Mouse (Mus musculus): Measurements from ENCODE around the gene Fap. TPM values are rescaled to one million over a fixed set of nuclear protein-coding genes. Genes with fewer than 3 reads are reported as not detected.

Gene Fap
- polyA plus RNA-seq, 1 experiment from 2014 or later: 0.34 TPM

DNA sequence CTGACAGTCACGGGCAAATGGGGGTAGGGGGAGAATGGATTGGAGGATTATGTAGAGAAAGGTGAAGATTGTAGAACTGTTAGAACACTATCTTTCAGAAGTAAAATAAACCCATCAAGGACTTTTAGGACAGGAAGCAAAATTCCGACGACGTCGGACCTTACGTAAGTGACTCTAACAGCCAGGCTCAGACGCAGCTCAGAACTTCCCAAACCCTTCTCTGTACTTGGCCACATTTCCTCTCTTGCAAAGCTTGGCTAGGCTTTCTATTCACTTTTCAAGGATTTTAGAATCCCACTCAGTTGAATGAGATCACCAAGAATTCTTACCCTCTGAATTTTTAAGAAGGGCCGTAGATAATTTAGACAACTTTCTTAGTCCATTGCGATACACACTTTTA, 17.5 kb downstream of the Fap start:
- Histone ChIP-seq H3K4me3 (ENCODE audit: low read depth, low read length) (no peak overlapping the region), H3K27ac (ENCODE audit: low read length) (no peak overlapping the region), H3K4me1 (ENCODE audit: control insufficient read depth, low read depth, low read length) (no peaks in the 10 kb centered on the region), H3K4me2 (ENCODE audit: low read depth, low read length) (no peak overlapping the region), H3K9ac (ENCODE audit: low read depth, low read length) (no peak overlapping the region), H3K27me3 (ENCODE audit: control insufficient read depth, insufficient read depth, low read depth, low read length) (no peaks in the 10 kb centered on the region), H3K9me3 (replicated peaks; ENCODE audit: control insufficient read depth, low read length) (peaks cover 2% of the 10 kb centered on the region; the same call in 1 of the 2 replicates), H3K36me3 (ENCODE audit: control insufficient read depth, insufficient read depth) (no peaks in the 10 kb centered on the region)
- ATAC-seq (ENCODE audit: low read depth): no peak
- 83% methylated on average over 9 of the region's 9 CpGs for WGBS (ENCODE audit: insufficient replicate concordance)

DNA sequence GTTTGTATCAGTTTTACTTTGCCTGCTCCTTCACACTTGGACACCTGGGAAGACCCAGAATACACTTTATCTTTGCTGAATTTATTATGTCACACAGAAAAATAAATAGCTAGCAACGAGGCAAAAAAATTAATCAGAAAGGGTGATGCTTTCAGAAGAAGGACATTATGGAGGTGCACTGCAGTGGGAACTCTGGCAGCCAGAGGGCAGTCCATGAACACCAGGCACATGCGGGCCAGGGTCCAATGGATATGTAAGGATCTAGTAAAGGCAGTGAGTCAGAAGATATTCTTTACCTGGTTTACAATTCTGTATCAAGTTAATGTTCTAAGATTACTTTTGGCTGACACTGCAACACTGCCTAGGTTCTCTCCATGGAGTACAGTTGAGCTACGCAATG, 24.2 kb downstream of the Fap start:
- no peak for ATAC-seq (ENCODE audit: low read depth)
- H3K4me3 ChIP-seq (ENCODE audit: low read depth, low read length): no peak overlapping the region
- H3K9ac ChIP-seq (ENCODE audit: low read depth, low read length): no peak overlapping the region
- no peaks in the 10 kb centered on the region for H3K36me3 ChIP-seq (ENCODE audit: control insufficient read depth, insufficient read depth)
- 67% methylated on average over 3 of the region's 3 CpGs for WGBS (ENCODE audit: insufficient replicate concordance)
- no peaks in the 10 kb centered on the region for H3K4me1 ChIP-seq (ENCODE audit: control insufficient read depth, low read depth, low read length)
- H3K4me2 ChIP-seq (ENCODE audit: low read depth, low read length): no peak overlapping the region
- no peaks in the 10 kb centered on the region for H3K27me3 ChIP-seq (ENCODE audit: control insufficient read depth, insufficient read depth, low read depth, low read length)
- H3K9me3 ChIP-seq (replicated peaks; ENCODE audit: control insufficient read depth, low read length): no peaks in the 10 kb centered on the region
- H3K27ac ChIP-seq (ENCODE audit: low read length): no peak overlapping the region

DNA sequence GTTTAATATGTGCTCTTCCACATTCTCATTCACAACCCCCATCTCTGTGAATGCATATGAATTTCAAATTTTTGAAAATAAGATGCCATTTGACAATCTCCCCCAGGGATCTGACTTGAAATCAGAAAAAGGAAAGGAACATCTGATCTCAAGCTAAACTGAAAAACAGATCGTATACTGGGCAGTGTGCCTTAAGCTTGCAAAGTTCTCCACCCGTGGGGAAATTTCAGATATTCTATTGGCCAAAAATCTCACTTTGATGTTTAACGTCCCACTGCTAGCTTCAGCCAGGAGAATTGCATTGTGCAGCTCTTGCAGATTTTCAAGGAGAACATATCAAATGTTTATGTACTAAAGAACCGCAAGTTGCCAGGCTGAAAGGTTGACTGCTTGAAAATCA, 24.7 kb downstream of the Fap start:
- no peaks in the 10 kb centered on the region for H3K36me3 ChIP-seq (ENCODE audit: control insufficient read depth, insufficient read depth)
- H3K4me1 ChIP-seq (ENCODE audit: control insufficient read depth, low read depth, low read length): no peaks in the 10 kb centered on the region
- H3K4me3 ChIP-seq (ENCODE audit: low read depth, low read length): no peak overlapping the region
- no peak overlapping the region for H3K27ac ChIP-seq (ENCODE audit: low read length)
- no peaks in the 10 kb centered on the region for H3K9me3 ChIP-seq (replicated peaks; ENCODE audit: control insufficient read depth, low read length)
- H3K9ac ChIP-seq (ENCODE audit: low read depth, low read length): no peak overlapping the region
- no peak for ATAC-seq (ENCODE audit: low read depth)
- H3K4me2 ChIP-seq (ENCODE audit: low read depth, low read length): no peak overlapping the region
- 64% methylated on average over 4 of the region's 4 CpGs for WGBS (ENCODE audit: insufficient replicate concordance)
- H3K27me3 ChIP-seq (ENCODE audit: control insufficient read depth, insufficient read depth, low read depth, low read length): no peaks in the 10 kb centered on the region

DNA sequence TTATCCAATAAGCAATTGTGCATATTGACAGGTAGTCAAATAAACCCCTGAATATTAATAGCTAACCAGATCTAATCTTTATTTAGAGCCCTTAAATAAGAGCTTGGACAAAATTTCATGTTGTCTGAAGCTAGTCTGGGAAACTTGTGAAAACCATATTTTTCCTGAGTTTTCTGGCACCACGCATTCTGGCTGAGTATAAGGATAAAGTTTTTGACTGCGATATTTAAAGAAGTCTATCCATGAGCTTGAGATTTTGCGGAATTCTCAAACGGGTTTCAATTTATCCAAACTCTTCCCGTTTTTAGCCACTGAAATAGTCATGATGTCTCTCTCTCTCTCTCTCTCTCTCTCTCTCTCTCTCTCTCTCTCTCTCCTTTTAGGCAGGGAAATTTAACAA, 25.8 kb downstream of the Fap start:
- H3K27ac ChIP-seq (ENCODE audit: low read length): no peak overlapping the region
- WGBS (ENCODE audit: insufficient replicate concordance): 71% methylated on average over 5 of the region's 5 CpGs
- no peaks in the 10 kb centered on the region for H3K36me3 ChIP-seq (ENCODE audit: control insufficient read depth, insufficient read depth)
- H3K4me1 ChIP-seq (ENCODE audit: control insufficient read depth, low read depth, low read length): no peaks in the 10 kb centered on the region
- H3K9me3 ChIP-seq (replicated peaks; ENCODE audit: control insufficient read depth, low read length): no peaks in the 10 kb centered on the region
- no peak overlapping the region for H3K4me2 ChIP-seq (ENCODE audit: low read depth, low read length)
- no peak overlapping the region for H3K4me3 ChIP-seq (ENCODE audit: low read depth, low read length)
- H3K27me3 ChIP-seq (ENCODE audit: control insufficient read depth, insufficient read depth, low read depth, low read length): no peaks in the 10 kb centered on the region
- ATAC-seq (ENCODE audit: low read depth): no peak
- no peak overlapping the region for H3K9ac ChIP-seq (ENCODE audit: low read depth, low read length)

DNA sequence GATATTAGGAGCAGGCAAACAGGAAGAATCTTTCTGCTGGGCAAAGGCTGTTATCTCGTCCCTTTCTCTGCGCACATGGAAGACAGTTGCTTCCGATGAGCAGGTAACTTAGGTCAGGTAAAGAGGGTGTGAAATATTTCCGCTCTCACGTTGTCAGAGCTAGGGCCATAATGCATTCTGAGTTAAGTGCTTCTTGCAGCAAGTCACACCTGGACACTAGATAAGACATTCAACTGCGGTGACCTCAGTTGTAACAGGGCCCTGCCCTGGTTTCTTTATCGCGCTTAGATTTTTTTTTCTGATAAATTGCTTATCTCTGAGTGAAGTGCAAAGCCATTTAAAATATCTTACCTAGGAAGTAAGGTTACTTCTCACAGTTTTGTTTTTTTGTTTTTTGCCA, 38.4 kb downstream of the Fap start:
- Histone ChIP-seq H3K27ac (ENCODE audit: low read length) (no peak overlapping the region), H3K4me2 (ENCODE audit: low read depth, low read length) (no peak overlapping the region), H3K9ac (ENCODE audit: low read depth, low read length) (no peak overlapping the region), H3K36me3 (ENCODE audit: control insufficient read depth, insufficient read depth) (no peaks in the 10 kb centered on the region), H3K27me3 (ENCODE audit: control insufficient read depth, insufficient read depth, low read depth, low read length) (no peaks in the 10 kb centered on the region), H3K4me1 (ENCODE audit: control insufficient read depth, low read depth, low read length) (no peaks in the 10 kb centered on the region), H3K9me3 (replicated peaks; ENCODE audit: control insufficient read depth, low read length) (no peaks in the 10 kb centered on the region), H3K4me3 (ENCODE audit: low read depth, low read length) (no peak overlapping the region)
- ATAC-seq (ENCODE audit: low read depth): no peak
- 60% methylated on average over 8 of the region's 8 CpGs for WGBS (ENCODE audit: insufficient replicate concordance)

DNA sequence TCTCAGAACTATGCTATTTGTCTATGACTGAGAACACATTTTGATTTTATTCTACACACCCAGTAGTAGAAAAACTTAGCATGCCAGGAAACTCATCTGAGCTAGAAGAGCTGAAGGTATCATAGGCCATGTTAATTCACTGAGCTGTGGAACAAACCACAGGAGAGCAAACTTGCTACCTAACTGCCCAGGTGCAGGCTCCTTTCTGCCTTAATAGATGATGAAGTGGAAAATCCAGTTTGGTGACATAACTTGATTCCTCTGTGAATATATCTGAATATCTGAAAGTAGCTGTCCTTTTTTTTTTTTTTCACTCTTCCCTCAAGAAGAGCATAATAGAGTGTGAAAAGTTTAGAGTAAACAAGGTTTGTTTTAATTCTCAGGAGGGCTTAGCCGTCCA, 42.8 kb downstream of the Fap start:
- no peak overlapping the region for H3K27ac ChIP-seq (ENCODE audit: low read length)
- WGBS (ENCODE audit: insufficient replicate concordance): 36% methylated on average over 1 of the region's 1 CpGs
- H3K4me3 ChIP-seq (ENCODE audit: low read depth, low read length): no peak overlapping the region
- no peaks in the 10 kb centered on the region for H3K36me3 ChIP-seq (ENCODE audit: control insufficient read depth, insufficient read depth)
- H3K4me1 ChIP-seq (ENCODE audit: control insufficient read depth, low read depth, low read length): no peaks in the 10 kb centered on the region; the same call in 1 of the 2 replicates
- no peak for ATAC-seq (ENCODE audit: low read depth)
- H3K9me3 ChIP-seq (replicated peaks; ENCODE audit: control insufficient read depth, low read length): no peaks in the 10 kb centered on the region
- no peak overlapping the region for H3K9ac ChIP-seq (ENCODE audit: low read depth, low read length)
- no peak overlapping the region for H3K4me2 ChIP-seq (ENCODE audit: low read depth, low read length)
- H3K27me3 ChIP-seq (ENCODE audit: control insufficient read depth, insufficient read depth, low read depth, low read length): no peaks in the 10 kb centered on the region

DNA sequence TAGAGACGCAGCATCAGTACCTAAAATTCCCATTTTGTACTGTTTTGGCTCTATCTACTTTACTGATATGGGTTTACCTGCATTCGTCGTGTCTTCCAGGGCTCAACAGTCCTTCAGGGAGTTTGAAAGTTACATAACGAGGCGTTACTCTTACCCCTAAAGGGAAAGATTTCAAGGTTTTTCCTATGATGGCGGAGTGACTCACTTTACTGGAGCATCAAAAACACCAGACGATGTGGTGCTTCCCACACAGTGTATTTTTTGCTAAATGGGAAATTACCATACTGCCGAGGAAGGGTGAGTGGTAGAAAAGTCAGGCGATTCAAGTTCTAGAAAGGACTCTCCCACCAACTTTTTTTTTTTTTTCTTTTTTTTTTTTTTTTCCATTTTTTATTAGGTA, 47.5 kb downstream of the Fap start:
- Histone ChIP-seq H3K4me2 (ENCODE audit: low read depth, low read length) (no peak overlapping the region), H3K27ac (ENCODE audit: low read length) (no peak overlapping the region), H3K36me3 (ENCODE audit: control insufficient read depth, insufficient read depth) (no peaks in the 10 kb centered on the region), H3K27me3 (ENCODE audit: control insufficient read depth, insufficient read depth, low read depth, low read length) (no peaks in the 10 kb centered on the region), H3K4me3 (ENCODE audit: low read depth, low read length) (no peak overlapping the region), H3K9ac (ENCODE audit: low read depth, low read length) (no peak overlapping the region), H3K9me3 (replicated peaks; ENCODE audit: control insufficient read depth, low read length) (no peaks in the 10 kb centered on the region), H3K4me1 (ENCODE audit: control insufficient read depth, low read depth, low read length) (no peaks in the 10 kb centered on the region; the same call in 1 of the 2 replicates)
- 79% methylated on average over 9 of the region's 9 CpGs for WGBS (ENCODE audit: insufficient replicate concordance)
- no peak for ATAC-seq (ENCODE audit: low read depth)

DNA sequence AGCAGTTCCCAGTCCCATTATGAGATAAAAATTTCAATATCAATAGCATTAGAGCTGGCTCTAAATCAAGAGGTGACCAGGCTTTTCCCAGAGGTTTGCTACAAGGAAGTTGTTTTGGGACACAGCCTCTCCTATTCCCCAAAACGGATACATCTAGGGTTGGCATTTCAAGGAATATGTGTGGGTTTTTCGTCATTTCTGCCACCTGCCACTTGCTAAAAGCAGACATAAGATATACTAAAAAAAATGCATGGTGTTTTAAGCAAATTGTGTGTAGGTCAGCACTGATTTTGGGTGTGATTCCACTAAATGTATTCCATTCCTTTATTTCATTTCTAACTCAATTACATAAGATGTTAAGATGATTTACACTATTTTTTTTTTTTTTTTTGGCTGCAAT, 56.1 kb downstream of the Fap start:
- H3K4me3 ChIP-seq (ENCODE audit: low read depth, low read length): no peak overlapping the region
- H3K4me2 ChIP-seq (ENCODE audit: low read depth, low read length): no peak overlapping the region
- no peaks in the 10 kb centered on the region for H3K36me3 ChIP-seq (ENCODE audit: control insufficient read depth, insufficient read depth)
- WGBS (ENCODE audit: insufficient replicate concordance): 50% methylated on average over 2 of the region's 2 CpGs
- H3K27me3 ChIP-seq (ENCODE audit: control insufficient read depth, insufficient read depth, low read depth, low read length): no peaks in the 10 kb centered on the region
- no peaks in the 10 kb centered on the region for H3K4me1 ChIP-seq (ENCODE audit: control insufficient read depth, low read depth, low read length)
- no peak overlapping the region for H3K9ac ChIP-seq (ENCODE audit: low read depth, low read length)
- no peaks in the 10 kb centered on the region for H3K9me3 ChIP-seq (replicated peaks; ENCODE audit: control insufficient read depth, low read length)
- ATAC-seq (ENCODE audit: low read depth): no peak
- H3K27ac ChIP-seq (ENCODE audit: low read length): no peak overlapping the region

DNA sequence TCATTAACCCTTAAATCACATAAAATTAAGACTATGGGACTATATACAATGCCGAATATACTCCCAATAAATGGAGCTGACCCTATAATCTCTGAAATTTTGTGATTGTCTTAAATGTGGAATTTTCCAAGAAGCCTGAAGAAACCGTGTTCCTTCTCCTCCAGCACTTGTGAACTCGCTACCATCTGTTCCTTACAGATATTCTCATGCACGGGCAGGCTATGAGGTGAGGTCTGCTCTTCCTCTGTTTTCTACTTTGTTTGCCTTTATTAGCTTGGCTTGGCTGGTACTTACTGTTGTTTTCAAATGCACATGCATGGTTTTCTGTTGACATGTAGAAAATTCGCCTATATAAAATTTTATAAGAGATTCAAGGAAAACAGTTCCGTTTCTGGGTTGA, 59.4 kb downstream of the Fap start:
- no peak overlapping the region for H3K4me2 ChIP-seq (ENCODE audit: low read depth, low read length)
- no peak for ATAC-seq (ENCODE audit: low read depth)

DNA sequence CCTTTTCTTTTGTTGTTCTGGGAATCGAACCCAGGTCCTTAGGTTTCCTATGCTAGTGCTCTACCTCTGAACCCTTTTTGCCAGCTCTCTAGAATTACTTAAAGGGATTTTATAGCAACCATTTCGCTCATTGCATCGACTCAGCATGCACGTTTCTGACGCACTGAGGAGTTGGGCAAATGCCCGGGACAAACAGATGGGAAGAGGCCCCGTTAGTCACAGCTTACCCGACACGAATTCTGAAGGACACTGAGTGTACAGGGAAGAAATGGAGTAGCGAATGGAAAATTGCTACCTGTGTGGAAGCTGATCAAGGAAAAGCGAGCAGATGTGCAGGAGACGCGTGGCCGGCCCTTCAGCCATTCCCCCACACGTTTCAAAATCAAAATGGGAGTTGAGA, 60.4 kb downstream of the Fap start:
- H3K4me2 ChIP-seq (ENCODE audit: low read depth, low read length): no peak overlapping the region
- 77% methylated on average over 15 of the region's 15 CpGs for WGBS (ENCODE audit: insufficient replicate concordance)
- no peaks in the 10 kb centered on the region for H3K36me3 ChIP-seq (ENCODE audit: control insufficient read depth, insufficient read depth)
- no peak overlapping the region for H3K4me3 ChIP-seq (ENCODE audit: low read depth, low read length)
- no peak overlapping the region for H3K9ac ChIP-seq (ENCODE audit: low read depth, low read length)
- H3K9me3 ChIP-seq (replicated peaks; ENCODE audit: control insufficient read depth, low read length): no peaks in the 10 kb centered on the region
- no peaks in the 10 kb centered on the region for H3K27me3 ChIP-seq (ENCODE audit: control insufficient read depth, insufficient read depth, low read depth, low read length)
- H3K4me1 ChIP-seq (ENCODE audit: control insufficient read depth, low read depth, low read length): no peaks in the 10 kb centered on the region
- ATAC-seq (ENCODE audit: low read depth): no peak
- H3K27ac ChIP-seq (ENCODE audit: low read length): no peak overlapping the region

More for the DNA sequence above, 59.4 kb downstream of the Fap start:
- H3K9ac ChIP-seq (ENCODE audit: low read depth, low read length): no peak overlapping the region
- 58% methylated on average over 6 of the region's 6 CpGs for WGBS (ENCODE audit: insufficient replicate concordance)
- no peaks in the 10 kb centered on the region for H3K4me1 ChIP-seq (ENCODE audit: control insufficient read depth, low read depth, low read length)
- no peaks in the 10 kb centered on the region for H3K36me3 ChIP-seq (ENCODE audit: control insufficient read depth, insufficient read depth)
- H3K27me3 ChIP-seq (ENCODE audit: control insufficient read depth, insufficient read depth, low read depth, low read length): no peaks in the 10 kb centered on the region
- no peak overlapping the region for H3K27ac ChIP-seq (ENCODE audit: low read length)
- H3K4me3 ChIP-seq (ENCODE audit: low read depth, low read length): no peak overlapping the region
- no peaks in the 10 kb centered on the region for H3K9me3 ChIP-seq (replicated peaks; ENCODE audit: control insufficient read depth, low read length)

Measured in liver, embryonic 16.5 days (tissue).